Mouse (Mus musculus) retina, embryonic 14.5 days (tissue): Measurements from ENCODE around the gene Zfp358.
A peak's percentile ranks its signal among the peaks of the same experiment; 100 is the strongest.

Source experiments
- DNase-seq: peaks from one replicate; pipeline ENCODE4 v3.0.0-alpha.2; 2015; ENCODE audit warnings: low spot score

The Zfp358 gene

GRCm38 (mm10) chr8:3499751-3500150 lies 6.8 kb downstream of the Zfp358 start:
- DNase-seq = no peak

GRCm38 (mm10) chr8:3500235-3501090 lies 7.5 kb downstream of the Zfp358 start, which contains the start of gene Mcoln1:
Gene Mcoln1 (plus strand): TSS chr8:3500457.
- peak; percentile 100 for DNase-seq

GRCm38 (mm10) chr8:3502217-3502616 lies 9.3 kb downstream of the Zfp358 start:
- no peak for DNase-seq

GRCm38 (mm10) chr8:3507979-3508754 lies 15.2 kb downstream of the Zfp358 start:
- DNase-seq = no peak

GRCm38 (mm10) chr8:3514681-3515247 lies 21.8 kb downstream of the Zfp358 start:
- no peak for DNase-seq

GRCm38 (mm10) chr8:3515260-3515671 lies 22.3 kb downstream of the Zfp358 start, which contains the start of gene Pnpla6:
Gene Pnpla6 (plus strand): TSS chr8:3515384.
- peak; percentile 84 for DNase-seq

- peak; percentile 64 for DNase-seq
Observed at GRCm38 (mm10) chr8:3515771-3516417, 23.0 kb downstream of the Zfp358 start.

- peak; percentile 89 for DNase-seq
Observed at GRCm38 (mm10) chr8:3516450-3517116, 23.6 kb downstream of the Zfp358 start.

GRCm38 (mm10) chr8:3517117-3517495 lies 24.2 kb downstream of the Zfp358 start:
- DNase-seq = no peak

- DNase-seq = no peak
Observed at GRCm38 (mm10) chr8:3522007-3522697, 29.2 kb downstream of the Zfp358 start.

GRCm38 (mm10) chr8:3530816-3531215 lies 37.9 kb downstream of the Zfp358 start:
- DNase-seq = no peak

- DNase-seq = no peak
Observed at GRCm38 (mm10) chr8:3531936-3532335, 39.0 kb downstream of the Zfp358 start.

- no peak for DNase-seq
Observed at GRCm38 (mm10) chr8:3536053-3536841, 43.3 kb downstream of the Zfp358 start.

GRCm38 (mm10) chr8:3536940-3537339 lies 44.0 kb downstream of the Zfp358 start:
- no peak for DNase-seq

- DNase-seq = no peak
Observed at GRCm38 (mm10) chr8:3537666-3538065, 44.7 kb downstream of the Zfp358 start.

GRCm38 (mm10) chr8:3539146-3539545 lies 46.2 kb downstream of the Zfp358 start:
- no peak for DNase-seq

- DNase-seq = no peak
Observed at GRCm38 (mm10) chr8:3540076-3540475, 47.1 kb downstream of the Zfp358 start.

- DNase-seq = no peak
Observed at GRCm38 (mm10) chr8:3546511-3546910, 53.6 kb downstream of the Zfp358 start.
